Mouse (Mus musculus) brain, embryonic 18.5 days (tissue): ENCODE measurements around the gene Nol12.

Experiments used
- DNase-seq: peaks from one replicate; pipeline ENCODE4 v3.0.0-alpha.2; 2012; ENCODE audit warnings: low read depth, low spot score

The Nol12 gene

GRCm38 (mm10) chr15:78990970-78991525, 56.3 kb downstream of the Nol12 start:
- no peak for DNase-seq

GRCm38 (mm10) chr15:78992235-78992634, 57.5 kb downstream of the Nol12 start:
- no peak for DNase-seq

DNA sequence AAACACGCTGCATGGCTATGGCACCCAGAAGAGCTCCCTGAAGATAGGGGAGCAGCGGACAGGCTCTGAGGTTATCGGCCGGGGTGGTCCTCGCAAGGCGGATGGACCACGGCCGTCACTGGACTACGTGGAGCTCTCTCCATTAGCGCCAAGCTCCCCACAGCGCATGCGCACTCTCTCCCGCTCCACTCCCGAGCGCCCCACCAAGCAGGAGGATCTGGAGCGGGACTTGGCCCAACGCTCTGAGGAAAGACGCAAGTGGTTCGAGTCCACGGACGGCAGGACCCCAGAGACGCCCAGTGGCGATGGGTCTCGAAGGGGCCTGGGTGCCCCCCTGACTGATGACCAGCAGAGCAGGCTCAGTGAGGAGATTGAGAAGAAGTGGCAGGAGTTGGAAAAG, 58.2 kb downstream of the Nol12 start:
- DNase-seq = no peak
